Mouse (Mus musculus): ENCODE data around the gene Chrm4. TPM values are rescaled to one million over a fixed set of nuclear protein-coding genes. Genes with fewer than 3 reads are reported as not detected.

Chrm4 gene
- polyA plus RNA-seq, 1 experiment, result 0.97 TPM

GRCm38 (mm10) chr2:91957096-91957495 lies 30.0 kb downstream of the Chrm4 start:
- no peak overlapping the region for H3K27ac ChIP-seq (ENCODE audit: insufficient read depth, low read length)
- H3K9me3 ChIP-seq (replicated peaks; ENCODE audit: control insufficient read depth, insufficient read depth, low read length, poor library complexity, severe bottlenecking), result no peaks in the 10 kb centered on the region
- no peaks in the 10 kb centered on the region for H3K27me3 ChIP-seq (ENCODE audit: control insufficient read depth, insufficient read depth, low read length, poor library complexity, severe bottlenecking)
- no peaks in the 10 kb centered on the region for H3K36me3 ChIP-seq (ENCODE audit: control insufficient read depth, insufficient read depth, low read length, poor library complexity, severe bottlenecking)
- H3K4me3 ChIP-seq (ENCODE audit: low read depth, low read length), result no peak overlapping the region
- no peak overlapping the region for H3K9ac ChIP-seq (ENCODE audit: low read depth, poor library complexity, severe bottlenecking)
- TF ChIP-seq CTCF (IDR thresholded peaks at IDR 0.05; ENCODE audit: low read depth, low read length), result no peak
- no peak for TF ChIP-seq POLR2A (IDR thresholded peaks at IDR 0.05; ENCODE audit: insufficient read depth, low read length)
- TF ChIP-seq EP300 (IDR thresholded peaks at IDR 0.05; ENCODE audit: insufficient read depth, low read depth, low read length), result no peak
- H3K4me1 ChIP-seq (ENCODE audit: control insufficient read depth, insufficient read depth, low read length), result peaks cover 14% of the 10 kb centered on the region

- H3K9me3 ChIP-seq (replicated peaks; ENCODE audit: control insufficient read depth, insufficient read depth, low read length, poor library complexity, severe bottlenecking), result no peaks in the 10 kb centered on the region
- H3K4me3 ChIP-seq (ENCODE audit: low read depth, low read length), result no peak overlapping the region
- H3K27me3 ChIP-seq (ENCODE audit: control insufficient read depth, insufficient read depth, low read length, poor library complexity, severe bottlenecking), result no peaks in the 10 kb centered on the region
- peaks cover 14% of the 10 kb centered on the region for H3K4me1 ChIP-seq (ENCODE audit: control insufficient read depth, insufficient read depth, low read length)
- H3K27ac ChIP-seq (ENCODE audit: insufficient read depth, low read length), result no peak overlapping the region
- TF ChIP-seq POLR2A (IDR thresholded peaks at IDR 0.05; ENCODE audit: insufficient read depth, low read length), result no peak
- no peaks in the 10 kb centered on the region for H3K36me3 ChIP-seq (ENCODE audit: control insufficient read depth, insufficient read depth, low read length, poor library complexity, severe bottlenecking)
- H3K9ac ChIP-seq (ENCODE audit: low read depth, poor library complexity, severe bottlenecking), result no peak overlapping the region
Measured at GRCm38 (mm10) chr2:91958049-91958448, 31.0 kb downstream of the Chrm4 start.

- H3K9ac ChIP-seq (ENCODE audit: low read depth, poor library complexity, severe bottlenecking), result no peak overlapping the region
- peaks cover 12% of the 10 kb centered on the region for H3K4me1 ChIP-seq (ENCODE audit: control insufficient read depth, insufficient read depth, low read length)
- no peaks in the 10 kb centered on the region for H3K27me3 ChIP-seq (ENCODE audit: control insufficient read depth, insufficient read depth, low read length, poor library complexity, severe bottlenecking)
- H3K36me3 ChIP-seq (ENCODE audit: control insufficient read depth, insufficient read depth, low read length, poor library complexity, severe bottlenecking), result no peaks in the 10 kb centered on the region
- H3K4me3 ChIP-seq (ENCODE audit: low read depth, low read length), result no peak overlapping the region
- H3K27ac ChIP-seq (ENCODE audit: insufficient read depth, low read length), result no peak overlapping the region
- H3K9me3 ChIP-seq (replicated peaks; ENCODE audit: control insufficient read depth, insufficient read depth, low read length, poor library complexity, severe bottlenecking), result no peaks in the 10 kb centered on the region
- peak; percentile 50 for TF ChIP-seq CTCF (IDR thresholded peaks at IDR 0.05; ENCODE audit: low read depth, low read length)
- TF ChIP-seq EP300 (IDR thresholded peaks at IDR 0.05; ENCODE audit: insufficient read depth, low read depth, low read length), result no peak
Measured at GRCm38 (mm10) chr2:91958701-91959457, 31.8 kb downstream of the Chrm4 start.

DNA sequence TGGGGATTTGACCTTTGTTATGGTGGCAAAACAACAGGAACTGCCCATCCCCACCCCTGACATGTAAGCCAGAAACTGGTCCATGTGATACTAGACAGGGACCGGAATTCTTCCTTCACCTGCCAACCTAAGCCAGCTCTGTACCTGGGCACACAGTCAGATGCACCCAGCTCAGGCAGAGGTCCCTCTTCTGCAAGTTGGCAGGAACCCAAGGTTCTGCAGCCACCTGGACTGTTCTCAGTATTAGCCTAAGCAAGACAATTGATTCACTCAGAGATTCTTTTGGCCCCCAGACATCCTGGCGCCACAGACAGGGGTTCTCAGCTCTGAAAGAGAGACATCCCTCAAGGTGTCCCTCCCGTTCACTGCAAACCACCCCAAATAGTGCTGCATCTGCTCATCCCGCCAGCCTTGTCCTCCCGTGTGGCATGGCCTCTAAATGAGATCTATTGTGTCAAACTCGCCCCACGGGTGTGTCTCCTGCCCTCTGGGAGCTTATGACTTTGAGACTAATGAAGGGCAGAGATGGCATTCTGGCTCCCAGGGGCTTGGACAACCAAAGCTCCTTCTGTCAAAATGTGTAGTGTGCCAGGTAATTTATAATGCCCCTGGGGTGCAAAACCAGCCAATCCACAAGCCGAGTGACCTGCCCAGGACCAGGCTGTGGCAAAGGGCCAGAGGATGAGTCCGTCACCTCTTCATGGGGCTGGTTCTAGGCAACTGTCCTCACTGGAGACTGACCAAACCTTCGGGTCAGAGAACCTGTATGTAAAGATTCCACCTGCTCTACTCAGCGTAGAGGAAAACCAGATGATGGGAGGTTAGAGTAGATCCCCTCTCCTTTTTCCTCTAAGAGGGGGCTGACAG lies 32.7 kb downstream of the Chrm4 start:
- H3K4me1 ChIP-seq (ENCODE audit: control insufficient read depth, insufficient read depth, low read length), result peaks cover 11% of the 10 kb centered on the region
- no peaks in the 10 kb centered on the region for H3K27me3 ChIP-seq (ENCODE audit: control insufficient read depth, insufficient read depth, low read length, poor library complexity, severe bottlenecking)
- H3K4me3 ChIP-seq (ENCODE audit: low read depth, low read length), result no peak overlapping the region
- H3K9ac ChIP-seq (ENCODE audit: low read depth, poor library complexity, severe bottlenecking), result no peak overlapping the region
- no peak overlapping the region for H3K27ac ChIP-seq (ENCODE audit: insufficient read depth, low read length)
- H3K36me3 ChIP-seq (ENCODE audit: control insufficient read depth, insufficient read depth, low read length, poor library complexity, severe bottlenecking), result no peaks in the 10 kb centered on the region
- TF ChIP-seq CTCF (IDR thresholded peaks at IDR 0.05; ENCODE audit: low read depth, low read length), result no peak
- no peak for TF ChIP-seq POLR2A (IDR thresholded peaks at IDR 0.05; ENCODE audit: insufficient read depth, low read length)
- no peak for TF ChIP-seq EP300 (IDR thresholded peaks at IDR 0.05; ENCODE audit: insufficient read depth, low read depth, low read length)
- H3K9me3 ChIP-seq (replicated peaks; ENCODE audit: control insufficient read depth, insufficient read depth, low read length, poor library complexity, severe bottlenecking), result no peaks in the 10 kb centered on the region

DNA sequence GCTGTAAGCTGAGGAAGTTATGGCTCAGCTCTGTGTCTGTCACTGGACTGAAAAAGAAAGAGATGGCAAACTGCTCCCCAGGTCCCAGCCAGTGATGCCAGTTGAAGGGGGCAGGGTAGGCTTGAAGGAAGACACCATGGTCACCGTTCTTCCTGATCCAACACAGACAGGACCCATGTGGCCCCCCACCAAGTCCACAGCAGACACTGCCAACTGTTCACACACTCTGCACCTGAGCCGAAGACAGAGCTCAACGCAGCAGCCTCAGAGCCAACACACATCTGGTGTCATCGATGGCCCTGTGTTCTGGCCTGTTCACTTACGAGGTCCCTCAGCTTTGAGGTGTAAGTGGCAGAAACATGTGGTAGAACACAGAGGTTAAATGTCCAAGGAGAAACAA lies 33.4 kb downstream of the Chrm4 start:
- Histone ChIP-seq H3K27me3 (ENCODE audit: control insufficient read depth, insufficient read depth, low read length, poor library complexity, severe bottlenecking) (no peaks in the 10 kb centered on the region), H3K4me3 (ENCODE audit: low read depth, low read length) (no peak overlapping the region), H3K36me3 (ENCODE audit: control insufficient read depth, insufficient read depth, low read length, poor library complexity, severe bottlenecking) (no peaks in the 10 kb centered on the region), H3K4me1 (ENCODE audit: control insufficient read depth, insufficient read depth, low read length) (peaks cover 11% of the 10 kb centered on the region), H3K27ac (ENCODE audit: insufficient read depth, low read length) (no peak overlapping the region), H3K9me3 (replicated peaks; ENCODE audit: control insufficient read depth, insufficient read depth, low read length, poor library complexity, severe bottlenecking) (no peaks in the 10 kb centered on the region), H3K9ac (ENCODE audit: low read depth, poor library complexity, severe bottlenecking) (no peak overlapping the region)
- TF ChIP-seq POLR2A (IDR thresholded peaks at IDR 0.05; ENCODE audit: insufficient read depth, low read length) (no peak), CTCF (IDR thresholded peaks at IDR 0.05; ENCODE audit: low read depth, low read length) (no peak), EP300 (IDR thresholded peaks at IDR 0.05; ENCODE audit: insufficient read depth, low read depth, low read length) (no peak)
